Mouse (Mus musculus) thymus, postnatal 36 days (tissue): Measurements from ENCODE around the gene AI481877.

Experiments
- DNase-seq, 2 experiments: peaks; one replicate each; pipeline ENCODE4 v3.0.0; 2022; ENCODE audit warnings: mixed read lengths in 2 of 2

Gene AI481877

GRCm38 (mm10) chr4:59034325-59034917 is 104.4 kb downstream of the AI481877 start:
- DNase-seq: peak in 1 of 2 experiments; percentile 16

- no peak for DNase-seq
These were observed 121.9 kb downstream of the AI481877 start for GRCm38 (mm10) chr4:59016922-59017321.

- no peak for DNase-seq
These were observed 123.6 kb downstream of the AI481877 start for GRCm38 (mm10) chr4:59015181-59015580.

- no peak for DNase-seq
These were observed 127.3 kb downstream of the AI481877 start for GRCm38 (mm10) chr4:59011446-59011845.

- DNase-seq: peak in 1 of 2 experiments; percentile 27
These were observed 129.1 kb downstream of the AI481877 start for GRCm38 (mm10) chr4:59009696-59010095.

GRCm38 (mm10) chr4:59009186-59009585 is 129.6 kb downstream of the AI481877 start:
- DNase-seq: peak; percentile 33 to 41

GRCm38 (mm10) chr4:59007974-59008373 is 130.8 kb downstream of the AI481877 start:
- no peak for DNase-seq

GRCm38 (mm10) chr4:59007016-59007415 is 131.8 kb downstream of the AI481877 start:
- DNase-seq: no peak

GRCm38 (mm10) chr4:59006211-59006610 is 132.6 kb downstream of the AI481877 start:
- DNase-seq: no peak

- DNase-seq: no peak
These were observed 135.0 kb downstream of the AI481877 start for GRCm38 (mm10) chr4:59003806-59004200.

- DNase-seq: peak; percentile 91 to 94
These were observed 135.6 kb downstream of the AI481877 start, which contains the start of gene Gm20503 for GRCm38 (mm10) chr4:59002948-59003805. Gene Gm20503, plus strand, starts transcription at chr4:59003210.

- peak; percentile 46 to 67 for DNase-seq
These were observed 138.2 kb downstream of the AI481877 start for GRCm38 (mm10) chr4:59000614-59001013.

- peak; percentile 68 to 70 for DNase-seq
These were observed 139.1 kb downstream of the AI481877 start for GRCm38 (mm10) chr4:58999686-59000085.

- DNase-seq: no peak
These were observed 140.1 kb downstream of the AI481877 start for GRCm38 (mm10) chr4:58998688-58999087.

- no peak for DNase-seq
These were observed 141.7 kb downstream of the AI481877 start for GRCm38 (mm10) chr4:58997081-58997480.

GRCm38 (mm10) chr4:58995251-58995693 is 143.5 kb downstream of the AI481877 start:
- no peak for DNase-seq

- DNase-seq: no peak
These were observed 144.0 kb downstream of the AI481877 start, which contains the start of gene Dnajc25 for GRCm38 (mm10) chr4:58994762-58995161. Gene Dnajc25, plus strand, starts transcription at chr4:58995062.
